Mouse (Mus musculus): ENCODE measurements at regions not wholly inside any gene's neighbourhood (a gene's known extent, or its start where the extent isn't known, plus 50 kb on each side); places are given as distances from the start of the nearest gene placed in this dataset.

GRCm38 (mm10) chr3:63570082-63570481, 86.4 kb upstream of the Gm34302 start:
- TF ChIP-seq EP300 (IDR thresholded peaks at IDR 0.05; ENCODE audit: low read depth) (no peak), CTCF (IDR thresholded peaks at IDR 0.05; ENCODE audit: low read depth) (no peak)
